Mouse (Mus musculus): Measurements from ENCODE around the gene Sox6. TPM values are rescaled to one million over a fixed set of nuclear protein-coding genes. Genes with fewer than 3 reads are reported as not detected.

The Sox6 gene
- polyA plus RNA-seq, 1 experiment from 2014 or later = 37.5 TPM

GRCm38 (mm10) chr7:115910313-115910712 lies 128.3 kb downstream of the Sox6 start:
- H3K9me3 ChIP-seq (replicated peaks; ENCODE audit: control insufficient read depth, low read length) = no peaks in the 10 kb centered on the region
- no peaks in the 10 kb centered on the region for H3K27me3 ChIP-seq (ENCODE audit: control insufficient read depth, insufficient read depth, low read length)
- WGBS = 88% methylated on average over 1 of the region's 1 CpGs
- no peaks in the 10 kb centered on the region for H3K36me3 ChIP-seq (ENCODE audit: control insufficient read depth, insufficient read depth, low read length)
- H3K4me2 ChIP-seq (ENCODE audit: low read depth, low read length) = no peak overlapping the region
- H3K4me3 ChIP-seq (replicated peaks; ENCODE audit: low read length) = no peak overlapping the region
- H3K9ac ChIP-seq (ENCODE audit: low read length) = no peak overlapping the region
- ATAC-seq (ENCODE audit: insufficient read depth, low FRiP score) = no peak
- H3K27ac ChIP-seq (ENCODE audit: low read length) = no peak overlapping the region
- H3K4me1 ChIP-seq (ENCODE audit: control insufficient read depth, insufficient read depth, low read length) = no peaks in the 10 kb centered on the region

- Histone ChIP-seq H3K4me1 (ENCODE audit: control insufficient read depth, insufficient read depth, low read length) (no peaks in the 10 kb centered on the region), H3K4me3 (replicated peaks; ENCODE audit: low read length) (no peak overlapping the region), H3K4me2 (ENCODE audit: low read depth, low read length) (no peak overlapping the region), H3K27me3 (ENCODE audit: control insufficient read depth, insufficient read depth, low read length) (no peaks in the 10 kb centered on the region), H3K9ac (ENCODE audit: low read length) (no peak overlapping the region), H3K36me3 (ENCODE audit: control insufficient read depth, insufficient read depth, low read length) (no peaks in the 10 kb centered on the region), H3K27ac (ENCODE audit: low read length) (no peak overlapping the region), H3K9me3 (replicated peaks; ENCODE audit: control insufficient read depth, low read length) (no peaks in the 10 kb centered on the region)
- WGBS = 75% methylated on average over 9 of the region's 9 CpGs
- ATAC-seq (ENCODE audit: insufficient read depth, low FRiP score) = no peak
Observed at GRCm38 (mm10) chr7:115904798-115905207, 133.8 kb downstream of the Sox6 start.

- no peak for ATAC-seq (ENCODE audit: insufficient read depth, low FRiP score)
- WGBS = 57% methylated on average over 5 of the region's 5 CpGs
Observed at GRCm38 (mm10) chr7:115903931-115904797, 134.4 kb downstream of the Sox6 start.

GRCm38 (mm10) chr7:115903368-115903767 lies 135.2 kb downstream of the Sox6 start:
- no peak overlapping the region for H3K27ac ChIP-seq (ENCODE audit: low read length)
- H3K9me3 ChIP-seq (replicated peaks; ENCODE audit: control insufficient read depth, low read length) = no peaks in the 10 kb centered on the region
- no peaks in the 10 kb centered on the region for H3K36me3 ChIP-seq (ENCODE audit: control insufficient read depth, insufficient read depth, low read length)
- H3K9ac ChIP-seq (ENCODE audit: low read length) = no peak overlapping the region
- WGBS = 75% methylated on average over 1 of the region's 1 CpGs
- ATAC-seq (ENCODE audit: insufficient read depth, low FRiP score) = no peak
- H3K4me2 ChIP-seq (ENCODE audit: low read depth, low read length) = no peak overlapping the region
- no peak overlapping the region for H3K4me3 ChIP-seq (replicated peaks; ENCODE audit: low read length)
- no peaks in the 10 kb centered on the region for H3K4me1 ChIP-seq (ENCODE audit: control insufficient read depth, insufficient read depth, low read length)
- no peaks in the 10 kb centered on the region for H3K27me3 ChIP-seq (ENCODE audit: control insufficient read depth, insufficient read depth, low read length)

More at GRCm38 (mm10) chr7:115903931-115904797, 134.4 kb downstream of the Sox6 start:
- no peak overlapping the region for H3K4me3 ChIP-seq (replicated peaks; ENCODE audit: low read length)
- no peak overlapping the region for H3K4me2 ChIP-seq (ENCODE audit: low read depth, low read length)
- H3K36me3 ChIP-seq (ENCODE audit: control insufficient read depth, insufficient read depth, low read length) = no peaks in the 10 kb centered on the region
- no peak overlapping the region for H3K27ac ChIP-seq (ENCODE audit: low read length)
- no peak overlapping the region for H3K9ac ChIP-seq (ENCODE audit: low read length)
- H3K9me3 ChIP-seq (replicated peaks; ENCODE audit: control insufficient read depth, low read length) = no peaks in the 10 kb centered on the region
- H3K27me3 ChIP-seq (ENCODE audit: control insufficient read depth, insufficient read depth, low read length) = no peaks in the 10 kb centered on the region
- no peaks in the 10 kb centered on the region for H3K4me1 ChIP-seq (ENCODE audit: control insufficient read depth, insufficient read depth, low read length)

- Histone ChIP-seq H3K27ac (ENCODE audit: low read length) (no peak overlapping the region), H3K36me3 (ENCODE audit: control insufficient read depth, insufficient read depth, low read length) (no peaks in the 10 kb centered on the region), H3K9ac (ENCODE audit: low read length) (no peak overlapping the region), H3K4me2 (ENCODE audit: low read depth, low read length) (no peak overlapping the region), H3K4me3 (replicated peaks; ENCODE audit: low read length) (no peak overlapping the region), H3K27me3 (ENCODE audit: control insufficient read depth, insufficient read depth, low read length) (no peaks in the 10 kb centered on the region), H3K9me3 (replicated peaks; ENCODE audit: control insufficient read depth, low read length) (no peaks in the 10 kb centered on the region), H3K4me1 (ENCODE audit: control insufficient read depth, insufficient read depth, low read length) (no peaks in the 10 kb centered on the region)
- 48% methylated on average over 6 of the region's 6 CpGs for WGBS
- ATAC-seq (ENCODE audit: insufficient read depth, low FRiP score) = no peak
Observed at GRCm38 (mm10) chr7:115895831-115896230, 142.8 kb downstream of the Sox6 start.

GRCm38 (mm10) chr7:115895028-115895671 lies 143.4 kb downstream of the Sox6 start:
- Histone ChIP-seq H3K27ac (ENCODE audit: low read length) (no peak overlapping the region), H3K36me3 (ENCODE audit: control insufficient read depth, insufficient read depth, low read length) (no peaks in the 10 kb centered on the region), H3K4me1 (ENCODE audit: control insufficient read depth, insufficient read depth, low read length) (no peaks in the 10 kb centered on the region), H3K9me3 (replicated peaks; ENCODE audit: control insufficient read depth, low read length) (no peaks in the 10 kb centered on the region), H3K4me2 (ENCODE audit: low read depth, low read length) (no peak overlapping the region), H3K4me3 (replicated peaks; ENCODE audit: low read length) (no peak overlapping the region), H3K9ac (ENCODE audit: low read length) (no peak overlapping the region), H3K27me3 (ENCODE audit: control insufficient read depth, insufficient read depth, low read length) (no peaks in the 10 kb centered on the region)
- WGBS = 48% methylated on average over 4 of the region's 4 CpGs
- ATAC-seq (ENCODE audit: insufficient read depth, low FRiP score) = 0 out of 2 replicates have a peak, but pooled peaks have one; percentile 62

GRCm38 (mm10) chr7:115891482-115891881 lies 147.1 kb downstream of the Sox6 start:
- Histone ChIP-seq H3K4me1 (ENCODE audit: control insufficient read depth, insufficient read depth, low read length) (no peaks in the 10 kb centered on the region), H3K27me3 (ENCODE audit: control insufficient read depth, insufficient read depth, low read length) (no peaks in the 10 kb centered on the region), H3K36me3 (ENCODE audit: control insufficient read depth, insufficient read depth, low read length) (no peaks in the 10 kb centered on the region), H3K4me2 (ENCODE audit: low read depth, low read length) (no peak overlapping the region), H3K9ac (ENCODE audit: low read length) (no peak overlapping the region), H3K9me3 (replicated peaks; ENCODE audit: control insufficient read depth, low read length) (no peaks in the 10 kb centered on the region), H3K27ac (ENCODE audit: low read length) (no peak overlapping the region), H3K4me3 (replicated peaks; ENCODE audit: low read length) (no peak overlapping the region)
- 81% methylated on average over 3 of the region's 3 CpGs for WGBS
- ATAC-seq (ENCODE audit: insufficient read depth, low FRiP score) = no peak

GRCm38 (mm10) chr7:115889926-115890325 lies 148.7 kb downstream of the Sox6 start:
- WGBS = 84% methylated on average over 7 of the region's 7 CpGs
- Histone ChIP-seq H3K36me3 (ENCODE audit: control insufficient read depth, insufficient read depth, low read length) (no peaks in the 10 kb centered on the region), H3K4me2 (ENCODE audit: low read depth, low read length) (no peak overlapping the region), H3K9me3 (replicated peaks; ENCODE audit: control insufficient read depth, low read length) (no peaks in the 10 kb centered on the region), H3K27ac (ENCODE audit: low read length) (no peak overlapping the region), H3K9ac (ENCODE audit: low read length) (no peak overlapping the region), H3K27me3 (ENCODE audit: control insufficient read depth, insufficient read depth, low read length) (no peaks in the 10 kb centered on the region), H3K4me1 (ENCODE audit: control insufficient read depth, insufficient read depth, low read length) (no peaks in the 10 kb centered on the region), H3K4me3 (replicated peaks; ENCODE audit: low read length) (no peak overlapping the region)
- no peak for ATAC-seq (ENCODE audit: insufficient read depth, low FRiP score)

GRCm38 (mm10) chr7:115888561-115888960 lies 150.0 kb downstream of the Sox6 start:
- H3K9ac ChIP-seq (ENCODE audit: low read length) = no peak overlapping the region
- no peak overlapping the region for H3K27ac ChIP-seq (ENCODE audit: low read length)
- no peak overlapping the region for H3K4me3 ChIP-seq (replicated peaks; ENCODE audit: low read length)
- no peaks in the 10 kb centered on the region for H3K9me3 ChIP-seq (replicated peaks; ENCODE audit: control insufficient read depth, low read length)
- ATAC-seq (ENCODE audit: insufficient read depth, low FRiP score) = no peak
- WGBS = 88% methylated on average over 1 of the region's 1 CpGs
- H3K36me3 ChIP-seq (ENCODE audit: control insufficient read depth, insufficient read depth, low read length) = no peaks in the 10 kb centered on the region
- no peak overlapping the region for H3K4me2 ChIP-seq (ENCODE audit: low read depth, low read length)
- H3K27me3 ChIP-seq (ENCODE audit: control insufficient read depth, insufficient read depth, low read length) = no peaks in the 10 kb centered on the region
- no peaks in the 10 kb centered on the region for H3K4me1 ChIP-seq (ENCODE audit: control insufficient read depth, insufficient read depth, low read length)

All from stomach, embryonic 16.5 days (tissue).